Mouse (Mus musculus): Measurements from ENCODE around the gene Vmn2r51. TPM values are rescaled to one million over a fixed set of nuclear protein-coding genes. Genes with fewer than 3 reads are reported as not detected.
"Not testable (repeated sequence)": the region's sequence is repeated elsewhere in the genome, so short reads cannot be mapped to it uniquely, and the experiment has no call there.

Vmn2r51 gene
- polyA plus RNA-seq (2015; fragmentation: Nextera tagmentation; extraction: Ambion mirVana) = not detected in 2 replicates

DNA sequence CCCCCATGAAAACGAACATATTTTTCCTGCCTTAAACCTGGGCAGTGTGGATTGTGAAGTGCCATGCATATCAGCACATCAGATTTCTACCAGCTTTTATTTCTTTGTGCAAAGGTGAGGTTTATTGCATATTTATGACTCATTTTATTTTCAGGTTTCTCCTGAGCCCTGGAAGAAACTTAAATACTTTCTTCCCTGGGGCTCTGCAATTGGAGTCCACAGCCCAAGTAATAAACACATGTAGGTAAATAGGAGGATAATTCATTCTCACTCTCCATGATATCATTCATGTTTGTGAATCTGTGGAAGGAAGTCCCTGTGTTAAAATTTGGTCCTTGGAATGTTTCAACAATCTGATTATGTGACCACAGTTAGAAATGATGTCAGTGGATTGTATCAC is at the start of gene Vmn2r51:
Gene Vmn2r51 (minus strand): TSS at position 101 of the 400 bp plus-strand sequence.
- not testable (repeated sequence) for H3K9me3 ChIP-seq (replicated peaks; ENCODE audit: control insufficient read depth, low read length); H3K4me3 ChIP-seq (ENCODE audit: low read depth, low read length); H3K27me3 ChIP-seq (ENCODE audit: control insufficient read depth, insufficient read depth, low read depth, low read length); H3K36me3 ChIP-seq (ENCODE audit: control insufficient read depth, insufficient read depth); H3K27ac ChIP-seq (ENCODE audit: low read length); H3K4me1 ChIP-seq (ENCODE audit: control insufficient read depth, low read depth, low read length); H3K4me2 ChIP-seq (ENCODE audit: low read depth, low read length); ATAC-seq (ENCODE audit: low read depth); H3K9ac ChIP-seq (ENCODE audit: low read depth, low read length)
- 43% methylated on average over 1 of the region's 1 CpGs for WGBS (ENCODE audit: insufficient replicate concordance)

- not testable (repeated sequence) for H3K4me3 ChIP-seq (ENCODE audit: low read depth, low read length); H3K36me3 ChIP-seq (ENCODE audit: control insufficient read depth, insufficient read depth); H3K27me3 ChIP-seq (ENCODE audit: control insufficient read depth, insufficient read depth, low read depth, low read length); H3K4me2 ChIP-seq (ENCODE audit: low read depth, low read length); ATAC-seq (ENCODE audit: low read depth); H3K27ac ChIP-seq (ENCODE audit: low read length); H3K4me1 ChIP-seq (ENCODE audit: control insufficient read depth, low read depth, low read length); H3K9me3 ChIP-seq (replicated peaks; ENCODE audit: control insufficient read depth, low read length); H3K9ac ChIP-seq (ENCODE audit: low read depth, low read length)
Measured at GRCm38 (mm10) chr7:10053196-10053595, 52.3 kb downstream of the Vmn2r51 start, which contains the start of gene Vmn2r50. Gene Vmn2r50 (minus strand): TSS chr7:10053296.

Other genes starting within 250 kb of the Vmn2r51 start
- not detected in 2 replicates for gene Vmn2r48, start 152.2 kb downstream of the Vmn2r51 start, polyA plus RNA-seq (2015; fragmentation: Nextera tagmentation; extraction: Ambion mirVana)
- gene Vmn2r49, start 113.5 kb downstream of the Vmn2r51 start, polyA plus RNA-seq (2015; fragmentation: Nextera tagmentation; extraction: Ambion mirVana) = not detected in 2 replicates
- not detected in 2 replicates for gene Vmn2r50, start 52.4 kb downstream of the Vmn2r51 start, polyA plus RNA-seq (2015; fragmentation: Nextera tagmentation; extraction: Ambion mirVana)
- gene Vmn2r52, start 70.8 kb upstream of the Vmn2r51 start, polyA plus RNA-seq (2015; fragmentation: Nextera tagmentation; extraction: Ambion mirVana) = not detected in 2 replicates
- gene Vmn1r66, start 172.3 kb upstream of the Vmn2r51 start, polyA plus RNA-seq (2015; fragmentation: Nextera tagmentation; extraction: Ambion mirVana) = not detected in 2 replicates